Mouse (Mus musculus) heart, embryonic 11.5 days (tissue): Measurements from ENCODE around the gene Cnksr1. TPM values are rescaled to one million over a fixed set of nuclear protein-coding genes. Genes with fewer than 3 reads are reported as not detected.

ENCODE experiments used
- ATAC-seq: fragments of 200-750 bp; cut with Nextera tagmentation; replicated peaks from 2 replicates; pipeline ENCODE4 v1.8.0; 2017; ENCODE audit warnings: moderate library complexity; ENCODE audit not compliant: insufficient number of reproducible peaks, low FRiP score, low TSS enrichment
- H3K27ac ChIP-seq: fragments of 300-500 bp; sonication (generic); 2 replicates; pipeline ENCODE4 v1.5.1; 2014; ENCODE audit warnings: mild to moderate bottlenecking, low read depth, low read length
- H3K27me3 ChIP-seq: fragments of 300-500 bp; sonication (generic); 2 replicates; pipeline ENCODE4 v1.6.1; 2014; ENCODE audit warnings: mild to moderate bottlenecking, low read length, mixed read lengths; ENCODE audit not compliant: control insufficient read depth, insufficient read depth
- H3K36me3 ChIP-seq: fragments of 300-500 bp; sonication (generic); 2 replicates; pipeline ENCODE4 v1.6.1; 2014; ENCODE audit warnings: mild to moderate bottlenecking, low read length, moderate library complexity, mixed read lengths; ENCODE audit not compliant: control insufficient read depth, insufficient read depth
- H3K4me1 ChIP-seq: fragments of 300-500 bp; sonication (generic); 2 replicates; pipeline ENCODE4 v1.6.1; 2014; ENCODE audit warnings: low read length; ENCODE audit not compliant: control insufficient read depth, insufficient read depth
- H3K4me2 ChIP-seq: fragments of 300-500 bp; sonication (generic); 2 replicates; pipeline ENCODE4 v1.6.1; 2014; ENCODE audit warnings: mild to moderate bottlenecking, moderate library complexity
- H3K4me3 ChIP-seq: fragments of 300-500 bp; sonication (generic); 2 replicates; pipeline ENCODE4 v1.5.1; 2014; ENCODE audit warnings: low read depth, low read length
- H3K9ac ChIP-seq: fragments of 300-500 bp; sonication (generic); 2 replicates; pipeline ENCODE4 v1.6.1; 2014; ENCODE audit warnings: mild to moderate bottlenecking, low read depth, low read length, moderate library complexity
- H3K9me3 ChIP-seq: fragments of 300-500 bp; sonication (generic); replicated peaks from 2 replicates; pipeline ENCODE4 v1.6.1; 2016; ENCODE audit warnings: low read length; ENCODE audit not compliant: control insufficient read depth
- WGBS: fragments of 180-500 bp; shearing (Covaris S2); extraction: QIAGEN DNeasy Blood & Tissue Kit; methylation state at CpG from one replicate; pipeline ENCODE4 v1.1.7; 2014; ENCODE audit not compliant: insufficient replicate concordance; 5-methylcytosine and 5-hydroxymethylcytosine counted together
- polyA plus RNA-seq: library from polyadenylated mRNA; unstranded; fragments of >200 nt; fragmentation: Nextera tagmentation; extraction: Ambion mirVana; gene quantifications from 2 replicates; pipeline ENCODE4 v1.2.1, GENCODE M21; 2014

Cnksr1 gene
- polyA plus RNA-seq, 1 experiment from 2014 or later, result 0.63 TPM

- H3K36me3 ChIP-seq, result no peaks in the 10 kb centered on the region
- H3K9ac ChIP-seq, result no peak overlapping the region
- ATAC-seq, result no peak
- 71% methylated on average over 2 of the region's 2 CpGs for WGBS
- H3K4me2 ChIP-seq, result no peak overlapping the region
- no peak overlapping the region for H3K27ac ChIP-seq
- no peak overlapping the region for H3K4me3 ChIP-seq
- H3K4me1 ChIP-seq, result no peaks in the 10 kb centered on the region
- H3K27me3 ChIP-seq, result no peaks in the 10 kb centered on the region
- no peaks in the 10 kb centered on the region for H3K9me3 ChIP-seq
Observed at GRCm38 (mm10) chr4:134199371-134199770, 38.8 kb downstream of the Cnksr1 start.

- no peaks in the 10 kb centered on the region for H3K9me3 ChIP-seq
- peak overlapping the region; percentile 66 for H3K4me3 ChIP-seq
- peak overlapping the region; percentile 84 for H3K27ac ChIP-seq
- under 1% methylated on average over 22 of the region's 22 CpGs for WGBS
- ATAC-seq, result no peak
- H3K36me3 ChIP-seq, result no peaks in the 10 kb centered on the region
- H3K27me3 ChIP-seq, result no peaks in the 10 kb centered on the region
- peak overlapping the region; percentile 74 for H3K9ac ChIP-seq
- H3K4me2 ChIP-seq, result peak overlapping the region; percentile 85
- peaks cover 9% of the 10 kb centered on the region for H3K4me1 ChIP-seq
Observed at GRCm38 (mm10) chr4:134186268-134186667, 51.9 kb downstream of the Cnksr1 start.

- Histone ChIP-seq H3K4me1 (peaks cover 15% of the 10 kb centered on the region), H3K27me3 (no peaks in the 10 kb centered on the region), H3K9ac (peak overlapping the region; percentile 74), H3K36me3 (no peaks in the 10 kb centered on the region), H3K9me3 (no peaks in the 10 kb centered on the region), H3K4me3 (peak overlapping the region; percentile 66), H3K4me2 (peak overlapping the region; percentile 85), H3K27ac (no peak overlapping the region)
- 83% methylated on average over 3 of the region's 3 CpGs for WGBS
- ATAC-seq, result no peak
Observed at GRCm38 (mm10) chr4:134185569-134185968, 52.6 kb downstream of the Cnksr1 start.

- H3K27me3 ChIP-seq, result no peaks in the 10 kb centered on the region
- H3K4me1 ChIP-seq, result peaks cover 15% of the 10 kb centered on the region
- H3K9ac ChIP-seq, result no peak overlapping the region
- no peaks in the 10 kb centered on the region for H3K36me3 ChIP-seq
- H3K9me3 ChIP-seq, result no peaks in the 10 kb centered on the region
- no peak overlapping the region for H3K4me2 ChIP-seq
- 73% methylated on average over 3 of the region's 3 CpGs for WGBS
- no peak overlapping the region for H3K4me3 ChIP-seq
- H3K27ac ChIP-seq, result no peak overlapping the region
- ATAC-seq, result no peak
Observed at GRCm38 (mm10) chr4:134183711-134184110, 54.5 kb downstream of the Cnksr1 start.

- 0 out of 2 replicates have a peak, but pooled peaks have one; percentile 37 for ATAC-seq
- no peaks in the 10 kb centered on the region for H3K36me3 ChIP-seq
- no peaks in the 10 kb centered on the region for H3K27me3 ChIP-seq
- H3K27ac ChIP-seq, result no peak overlapping the region
- no peak overlapping the region for H3K4me3 ChIP-seq
- no peak overlapping the region for H3K9ac ChIP-seq
- H3K4me1 ChIP-seq, result peaks cover 15% of the 10 kb centered on the region
- no peak overlapping the region for H3K4me2 ChIP-seq
- no peaks in the 10 kb centered on the region for H3K9me3 ChIP-seq
Observed at GRCm38 (mm10) chr4:134181825-134182224, 56.4 kb downstream of the Cnksr1 start.

GRCm38 (mm10) chr4:134181112-134181511 lies 57.1 kb downstream of the Cnksr1 start:
- Histone ChIP-seq H3K36me3 (no peaks in the 10 kb centered on the region), H3K27ac (no peak overlapping the region), H3K27me3 (no peaks in the 10 kb centered on the region), H3K4me2 (no peak overlapping the region), H3K9me3 (no peaks in the 10 kb centered on the region), H3K4me1 (peaks cover 15% of the 10 kb centered on the region), H3K4me3 (no peak overlapping the region), H3K9ac (no peak overlapping the region)
- ATAC-seq, result 0 out of 2 replicates have a peak, but pooled peaks have one; percentile 42
- WGBS, result 71% methylated on average over 1 of the region's 1 CpGs

Other genes starting within 250 kb of the Cnksr1 start
- 35.3 and 35.6 TPM in 2 replicates for gene Dhdds, start 237.5 kb downstream of the Cnksr1 start, polyA plus RNA-seq
- gene Lin28a, start 219.6 kb downstream of the Cnksr1 start, polyA plus RNA-seq, result 0.21 and 0.30 TPM in 2 replicates
- gene Zfp683, start 184.6 kb downstream of the Cnksr1 start, polyA plus RNA-seq, result not detected in 2 replicates
- gene Crybg2, start 177.6 kb downstream of the Cnksr1 start, polyA plus RNA-seq, result 0.52 and 1.1 TPM in 2 replicates
- gene Cd52, start 143.3 kb downstream of the Cnksr1 start, polyA plus RNA-seq, result 3.9 and 6.2 TPM in 2 replicates
- 2.0 and 3.2 TPM in 2 replicates for gene Ubxn11, start 135.8 kb downstream of the Cnksr1 start, polyA plus RNA-seq
- gene Sh3bgrl3, start 109.6 kb downstream of the Cnksr1 start, polyA plus RNA-seq, result 179 and 220 TPM in 2 replicates
- 23.1 and 27.9 TPM in 2 replicates for gene Cep85, start 51.3 kb downstream of the Cnksr1 start, polyA plus RNA-seq
- gene Gm7534, start 35.4 kb downstream of the Cnksr1 start, polyA plus RNA-seq, result not detected in 2 replicates
- not detected in 2 replicates for gene Catsper4, start 11.0 kb downstream of the Cnksr1 start, polyA plus RNA-seq
- gene E130218I03Rik, start 5.3 kb upstream of the Cnksr1 start, polyA plus RNA-seq, result 0.23 TPM in 1 of 2 replicates, not detected in the other
- gene Zfp593, start 7.2 kb upstream of the Cnksr1 start, polyA plus RNA-seq, result 11.5 and 12.4 TPM in 2 replicates
- not detected in 2 replicates for gene Gm30191, start 8.5 kb upstream of the Cnksr1 start, polyA plus RNA-seq
- 3.7 and 4.4 TPM in 2 replicates for gene Grrp1, start 15.7 kb upstream of the Cnksr1 start, polyA plus RNA-seq
- 13.7 and 16.3 TPM in 2 replicates for gene Pdik1l, start 49.5 kb upstream of the Cnksr1 start, polyA plus RNA-seq
- gene Trim63, start 76.7 kb upstream of the Cnksr1 start, polyA plus RNA-seq, result 21.6 and 22.1 TPM in 2 replicates
- gene Slc30a2, start 104.8 kb upstream of the Cnksr1 start, polyA plus RNA-seq, result 0.26 TPM in 1 of 2 replicates, not detected in the other
- 2.0 and 2.7 TPM in 2 replicates for gene Extl1, start 145.5 kb upstream of the Cnksr1 start, polyA plus RNA-seq
- gene Pafah2, start 157.9 kb upstream of the Cnksr1 start, polyA plus RNA-seq, result 11.7 and 11.8 TPM in 2 replicates
- 962 and 991 TPM in 2 replicates for gene Stmn1, start 229.9 kb upstream of the Cnksr1 start, polyA plus RNA-seq